Comparison of ENCODE assay signal across 33 mouse cellular contexts in the genomic region with DNA sequence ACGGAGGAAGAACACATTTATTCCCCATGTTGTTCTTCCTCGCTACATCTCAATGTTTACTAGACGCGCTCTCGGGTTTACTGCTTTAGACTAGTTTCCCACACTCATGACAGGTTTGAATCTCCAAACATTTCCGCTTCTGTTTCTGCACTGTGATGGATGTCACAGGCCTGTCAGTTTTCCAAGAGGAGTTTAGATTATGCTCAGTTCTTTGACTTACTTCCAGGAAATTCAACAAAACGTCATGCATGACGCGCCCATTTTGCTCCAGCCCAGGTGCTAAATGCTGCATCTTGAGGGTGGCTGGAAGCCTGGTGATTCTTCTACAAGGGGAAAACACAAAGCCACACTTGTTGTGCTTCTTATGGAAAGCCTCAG. TPM values are rescaled to one million over a fixed set of nuclear protein-coding genes. Genes with fewer than 3 reads are reported as not detected.
A peak's percentile ranks its signal among the peaks of the same experiment; 100 is the strongest.
DNase-seq lines count a peak whose midpoint lies in the region; ATAC-seq and TF ChIP-seq lines count a peak whose summit lies in the region.
"Had no signal": no experiment of that assay in that cellular context is flagged by ENCODE, and none has a peak within 500 bp of the region (broad histone marks: within the 10 kb centered on the region; RNA-seq: fewer than 3 reads in every experiment).

No protein-coding gene starts in this region.

- no peak overlapping the region for H3K4me3 ChIP-seq in forebrain, embryonic 14.5 days (ENCODE audit: low read depth, low read length)
- no peak overlapping the region for H3K4me3 ChIP-seq in forebrain, embryonic 15.5 days
- no peak overlapping the region for H3K4me3 ChIP-seq in kidney, embryonic 16.5 days (ENCODE audit: low read length)
- H3K4me3 ChIP-seq in stomach, embryonic 16.5 days (replicated peaks; ENCODE audit: low read length) = no peak overlapping the region
- H3K4me3 ChIP-seq in stomach, postnatal 0 days (ENCODE audit: low read depth, low read length) = no peak overlapping the region
- H3K4me3 ChIP-seq: erythroblast, embryonic 14.5 days; forebrain, embryonic 13.5 days; heart, embryonic 13.5 days; megakaryocyte, embryonic 14.5 days; neural tube, embryonic 12.5 days had no signal

- no peaks in the 10 kb centered on the region for H3K4me1 ChIP-seq in forebrain, embryonic 14.5 days (ENCODE audit: control insufficient read depth, insufficient read depth, low read length)
- H3K4me1 ChIP-seq in forebrain, embryonic 15.5 days = no peaks in the 10 kb centered on the region
- H3K4me1 ChIP-seq in kidney, embryonic 16.5 days (ENCODE audit: insufficient read depth, low read length) = peaks cover 22% of the 10 kb centered on the region
- no peaks in the 10 kb centered on the region for H3K4me1 ChIP-seq in stomach, embryonic 16.5 days (ENCODE audit: control insufficient read depth, insufficient read depth, low read length)
- H3K4me1 ChIP-seq in stomach, postnatal 0 days (replicated peaks; ENCODE audit: control insufficient read depth, insufficient read depth) = no peaks in the 10 kb centered on the region
- H3K4me1 ChIP-seq: forebrain, embryonic 13.5 days; neural tube, embryonic 12.5 days had no signal

- no peaks in the 10 kb centered on the region for H3K9me3 ChIP-seq in forebrain, embryonic 14.5 days (replicated peaks; ENCODE audit: control insufficient read depth, low read length)
- no peaks in the 10 kb centered on the region for H3K9me3 ChIP-seq in forebrain, embryonic 15.5 days
- H3K9me3 ChIP-seq in kidney, embryonic 16.5 days (ENCODE audit: low read length) = no peaks in the 10 kb centered on the region
- H3K9me3 ChIP-seq in stomach, embryonic 16.5 days (replicated peaks; ENCODE audit: control insufficient read depth, low read length) = no peaks in the 10 kb centered on the region
- H3K9me3 ChIP-seq in stomach, postnatal 0 days (ENCODE audit: control insufficient read depth, low read length) = no peaks in the 10 kb centered on the region
- H3K9me3 ChIP-seq: forebrain, embryonic 13.5 days; heart, embryonic 13.5 days; megakaryocyte, embryonic 14.5 days; neural tube, embryonic 12.5 days had no signal

- TF ChIP-seq CTCF in stomach, postnatal 0 days (IDR thresholded peaks at IDR 0.05; ENCODE audit: low read depth) = no peak

- WGBS in forebrain, embryonic 14.5 days = 86% methylated on average over 9 of the region's 9 CpGs
- WGBS in forebrain, embryonic 15.5 days = 77% methylated on average over 9 of the region's 9 CpGs
- WGBS in kidney, embryonic 16.5 days = 49% methylated on average over 9 of the region's 9 CpGs
- 45% methylated on average over 9 of the region's 9 CpGs for whole genome bisulfite sequencing in stomach, embryonic 16.5 days
- 44% methylated on average over 9 of the region's 9 CpGs for WGBS in stomach, postnatal 0 days

- H3K27me3 ChIP-seq in forebrain, embryonic 14.5 days (replicated peaks; ENCODE audit: control insufficient read depth, insufficient read depth, low read length) = no peaks in the 10 kb centered on the region
- no peaks in the 10 kb centered on the region for H3K27me3 ChIP-seq in forebrain, embryonic 15.5 days
- H3K27me3 ChIP-seq in kidney, embryonic 16.5 days (ENCODE audit: insufficient read depth, low read length) = no peaks in the 10 kb centered on the region
- H3K27me3 ChIP-seq in stomach, embryonic 16.5 days (ENCODE audit: control insufficient read depth, insufficient read depth, low read length) = no peaks in the 10 kb centered on the region
- no peaks in the 10 kb centered on the region for H3K27me3 ChIP-seq in stomach, postnatal 0 days (ENCODE audit: control insufficient read depth, insufficient read depth, low read length)
- H3K27me3 ChIP-seq: forebrain, embryonic 13.5 days; heart, embryonic 13.5 days; megakaryocyte, embryonic 14.5 days; neural tube, embryonic 12.5 days had no signal

- DNase-seq in forebrain, embryonic 14.5 days (ENCODE audit: low spot score) = peak; percentile 14
- no peak for DNase-seq in kidney, adult 8-10 months
- no peak for DNase-seq in stomach, postnatal 0 days (ENCODE audit: low spot score)
- DNase-seq in cerebellum, adult 9-11 months = no peak
- DNase-seq: adrenal gland, postnatal 14 days; cerebellum, adult 8-10 months; gastrocnemius, postnatal 14 days; heart, adult 18-20 months; heart, postnatal 14 days; kidney, adult 18-20 months; midbrain, embryonic 14.5 days; right cerebral cortex, postnatal 25 days; spleen, adult 18-20 months; thymus, postnatal 14 days had no signal

- no peak overlapping the region for H3K27ac ChIP-seq in forebrain, embryonic 14.5 days (ENCODE audit: low read depth, low read length)
- no peak overlapping the region for H3K27ac ChIP-seq in forebrain, embryonic 15.5 days (replicated peaks)
- H3K27ac ChIP-seq in kidney, embryonic 16.5 days (ENCODE audit: low read length) = peak overlapping the region; percentile 63
- H3K27ac ChIP-seq in stomach, embryonic 16.5 days (ENCODE audit: low read length) = peak overlapping the region; percentile 25; the same call in 1 of the 2 replicates
- H3K27ac ChIP-seq in stomach, postnatal 0 days (replicated peaks) = no peak overlapping the region
- H3K27ac ChIP-seq: forebrain, embryonic 13.5 days; heart, embryonic 13.5 days; hindbrain, postnatal 0 days; neural tube, embryonic 12.5 days had no signal

- no peak overlapping the region for H3K4me2 ChIP-seq in forebrain, embryonic 14.5 days (ENCODE audit: low read length)
- H3K4me2 ChIP-seq in forebrain, embryonic 15.5 days (replicated peaks) = no peak overlapping the region
- H3K4me2 ChIP-seq in kidney, embryonic 16.5 days (replicated peaks; ENCODE audit: low read depth, low read length) = no peak overlapping the region
- H3K4me2 ChIP-seq in stomach, embryonic 16.5 days (ENCODE audit: low read depth, low read length) = no peak overlapping the region
- H3K4me2 ChIP-seq in stomach, postnatal 0 days (replicated peaks; ENCODE audit: low read depth) = no peak overlapping the region
- H3K4me2 ChIP-seq: forebrain, embryonic 13.5 days; heart, embryonic 13.5 days; neural tube, embryonic 12.5 days had no signal

- no peak for TF ChIP-seq EP300 in stomach, postnatal 0 days (optimal IDR thresholded peaks at IDR 0.05)

- H3K36me3 ChIP-seq in forebrain, embryonic 14.5 days (ENCODE audit: control insufficient read depth, insufficient read depth, low read length) = no peaks in the 10 kb centered on the region
- H3K36me3 ChIP-seq in forebrain, embryonic 15.5 days = no peaks in the 10 kb centered on the region
- no peaks in the 10 kb centered on the region for H3K36me3 ChIP-seq in kidney, embryonic 16.5 days (ENCODE audit: insufficient read depth, low read length)
- no peaks in the 10 kb centered on the region for H3K36me3 ChIP-seq in stomach, embryonic 16.5 days (ENCODE audit: control insufficient read depth, insufficient read depth, low read length)
- H3K36me3 ChIP-seq in stomach, postnatal 0 days (ENCODE audit: control insufficient read depth, insufficient read depth, low read length) = no peaks in the 10 kb centered on the region
- H3K36me3 ChIP-seq: heart, embryonic 13.5 days; neural tube, embryonic 12.5 days had no signal

- H3K9ac ChIP-seq in forebrain, embryonic 14.5 days (ENCODE audit: low read length) = no peak overlapping the region
- no peak overlapping the region for H3K9ac ChIP-seq in forebrain, embryonic 15.5 days (replicated peaks)
- H3K9ac ChIP-seq in kidney, embryonic 16.5 days (replicated peaks; ENCODE audit: low read length) = no peak overlapping the region
- no peak overlapping the region for H3K9ac ChIP-seq in stomach, embryonic 16.5 days (ENCODE audit: low read length)
- no peak overlapping the region for H3K9ac ChIP-seq in stomach, postnatal 0 days (ENCODE audit: low read length)
- H3K9ac ChIP-seq: forebrain, embryonic 13.5 days; heart, embryonic 13.5 days; neural tube, embryonic 12.5 days had no signal

- ATAC-seq in forebrain, embryonic 14.5 days = no peak
- no peak for ATAC-seq in forebrain, embryonic 15.5 days (replicated peaks)
- ATAC-seq in kidney, embryonic 16.5 days (ENCODE audit: low FRiP score, low TSS enrichment) = no peak
- no peak for ATAC-seq in stomach, embryonic 16.5 days (ENCODE audit: insufficient read depth, low FRiP score)
- ATAC-seq in stomach, postnatal 0 days (ENCODE audit: low FRiP score, low TSS enrichment) = no peak
- ATAC-seq in megakaryocyte-erythroid progenitor cell, adult 5-6 weeks (replicated peaks; ENCODE audit: low FRiP score, low TSS enrichment, poor library complexity, severe bottlenecking) = no peak
- ATAC-seq: CD4-positive, CD25-positive, alpha-beta regulatory T cell, adult 4 months; forebrain, embryonic 13.5 days; hindbrain, postnatal 0 days had no signal

RNA-seq across cellular contexts. Expression of gene Hacd4, which starts 40.1 kb away (rescaled TPM):
- 3.6 and 4.0 TPM in 2 replicates for polyA plus RNA-seq in forebrain, embryonic 14.5 days (2014; fragmentation: Nextera tagmentation; extraction: Ambion mirVana)
- 2.6 and 3.5 TPM in 2 replicates for polyA plus RNA-seq in forebrain, embryonic 15.5 days (2015; fragmentation: Nextera tagmentation; extraction: Ambion mirVana)
- 20.3 and 21.1 TPM in 2 replicates for polyA plus RNA-seq in kidney, embryonic 16.5 days (2015; fragmentation: Nextera tagmentation; extraction: Ambion mirVana)
- polyA plus RNA-seq in stomach, embryonic 16.5 days (2015; fragmentation: Nextera tagmentation; extraction: Ambion mirVana) = 10.6 and 12.0 TPM in 2 replicates
- polyA plus RNA-seq in stomach, postnatal 0 days (2015; fragmentation: Nextera tagmentation; extraction: Ambion mirVana) = 8.5 and 9.2 TPM in 2 replicates
- 1.8 TPM in 1 of 2 replicates, not detected in the other for total RNA-seq in megakaryocyte-erythroid progenitor cell, adult 5-6 weeks (2014; fragmentation: Nextera tagmentation)
- total RNA-seq in megakaryocyte-erythroid progenitor cell, adult 5-6 weeks (2017) = 0.23 and 2.1 TPM in 2 replicates

RNA-seq across cellular contexts. Expression of gene Ifnb1, which starts 43.8 kb away (rescaled TPM):
- polyA plus RNA-seq in forebrain, embryonic 14.5 days (2014; fragmentation: Nextera tagmentation; extraction: Ambion mirVana) = not detected in 2 replicates
- polyA plus RNA-seq in forebrain, embryonic 15.5 days (2015; fragmentation: Nextera tagmentation; extraction: Ambion mirVana) = not detected in 2 replicates
- not detected in 2 replicates for polyA plus RNA-seq in kidney, embryonic 16.5 days (2015; fragmentation: Nextera tagmentation; extraction: Ambion mirVana)
- not detected in 2 replicates for polyA plus RNA-seq in stomach, embryonic 16.5 days (2015; fragmentation: Nextera tagmentation; extraction: Ambion mirVana)
- polyA plus RNA-seq in stomach, postnatal 0 days (2015; fragmentation: Nextera tagmentation; extraction: Ambion mirVana) = not detected in 2 replicates
- not detected in 2 replicates for total RNA-seq in megakaryocyte-erythroid progenitor cell, adult 5-6 weeks (2014; fragmentation: Nextera tagmentation)
- not detected in 2 replicates for total RNA-seq in megakaryocyte-erythroid progenitor cell, adult 5-6 weeks (2017)
- total RNA-seq: adrenal gland, postnatal 14 days; common myeloid progenitor, adult 5-6 weeks; gastrocnemius, postnatal 14 days; heart, adult 18-20 months; heart, postnatal 14 days; hindbrain, postnatal 0 days; layer of hippocampus, adult 18-20 months; layer of hippocampus, postnatal 14 days; liver, adult 2 months had no signal
- polyA plus RNA-seq: brain, embryonic 14.5 days; CD4-positive, CD25-positive, alpha-beta regulatory T cell, adult 4 months; erythroblast, embryonic 14.5 days; forebrain, embryonic 13.5 days; heart, embryonic 13.5 days; hindbrain, embryonic 11.5 days; hindbrain, postnatal 0 days; limb, embryonic 11.5 days; liver, adult 2 months; liver, embryonic 16.5 days; midbrain, embryonic 14.5 days; neural tube, embryonic 12.5 days had no signal

Comparison
In these comparisons a context has a peak if more than half of its experiments do, and no peak if none do; other contexts are left out.
1. H3K27ac ChIP-seq: peak in kidney, embryonic 16.5 days (single experiment) and stomach, embryonic 16.5 days (single experiment); none in forebrain, embryonic 14.5 days (single experiment), forebrain, embryonic 15.5 days (single experiment) and stomach, postnatal 0 days (single experiment).